Mouse (Mus musculus): ENCODE results near the gene Rassf2.

- TF ChIP-seq CTCF (IDR thresholded peaks at IDR 0.05) (no peak), EP300 (IDR thresholded peaks at IDR 0.05) (no peak)
These were observed 59.0 kb downstream of the Rassf2 start for GRCm38 (mm10) chr2:131971098-131971497.
